Mouse (Mus musculus): ENCODE measurements at regions not wholly inside any gene's neighbourhood (a gene's known extent, or its start where the extent isn't known, plus 50 kb on each side); places are given as distances from the start of the nearest gene placed in this dataset.

- no peak overlapping the region for H3K27ac ChIP-seq (replicated peaks; ENCODE audit: insufficient read depth, low read depth, low read length)
- WGBS = 55% methylated on average over 11 of the region's 11 CpGs
- no peak for DNase-seq (ENCODE audit: extremely low read depth, low read depth, low spot score)
These were observed 287.7 kb upstream of the Nfe2l3 start for GRCm38 (mm10) chr6:51144762-51145161.

GRCm38 (mm10) chr6:51145863-51146262, 286.6 kb upstream of the Nfe2l3 start:
- Histone ChIP-seq H3K36me3 (ENCODE audit: control insufficient read depth, insufficient read depth, low read length) (no peaks in the 10 kb centered on the region), H3K79me2 (ENCODE audit: control insufficient read depth, insufficient read depth, low read length) (no peaks in the 10 kb centered on the region), H3K9ac (ENCODE audit: low read depth, low read length) (no peak overlapping the region), H3K27ac (replicated peaks; ENCODE audit: insufficient read depth, low read depth, low read length) (no peak overlapping the region), H3K4me3 (ENCODE audit: insufficient read depth, low read depth, low read length) (no peak overlapping the region), H3K27me3 (ENCODE audit: control insufficient read depth, insufficient read depth, low read length) (no peaks in the 10 kb centered on the region; the same call in 1 of the 2 replicates), H3K4me1 (ENCODE audit: control insufficient read depth, insufficient read depth, low read length) (no peaks in the 10 kb centered on the region)
- DNase-seq (ENCODE audit: extremely low read depth, low read depth, low spot score) = no peak
- TF ChIP-seq POLR2A (IDR thresholded peaks at IDR 0.05; ENCODE audit: extremely low read depth, insufficient read depth, low read length) (no peak), CTCF (IDR thresholded peaks at IDR 0.05; ENCODE audit: low read depth, low read length) (no peak)
- 82% methylated on average over 4 of the region's 4 CpGs for WGBS

More at GRCm38 (mm10) chr6:51144762-51145161, 287.7 kb upstream of the Nfe2l3 start:
- H3K79me2 ChIP-seq (ENCODE audit: control insufficient read depth, insufficient read depth, low read length) = no peaks in the 10 kb centered on the region
- H3K36me3 ChIP-seq (ENCODE audit: control insufficient read depth, insufficient read depth, low read length) = no peaks in the 10 kb centered on the region
- no peak overlapping the region for H3K4me3 ChIP-seq (ENCODE audit: insufficient read depth, low read depth, low read length)
- H3K27me3 ChIP-seq (ENCODE audit: control insufficient read depth, insufficient read depth, low read length) = no peaks in the 10 kb centered on the region; the same call in 1 of the 2 replicates
- H3K4me1 ChIP-seq (ENCODE audit: control insufficient read depth, insufficient read depth, low read length) = no peaks in the 10 kb centered on the region
- TF ChIP-seq POLR2A (IDR thresholded peaks at IDR 0.05; ENCODE audit: extremely low read depth, insufficient read depth, low read length) = no peak
- TF ChIP-seq CTCF (IDR thresholded peaks at IDR 0.05; ENCODE audit: low read depth, low read length) = no peak
- H3K9ac ChIP-seq (ENCODE audit: low read depth, low read length) = no peak overlapping the region

- Histone ChIP-seq H3K4me3 (ENCODE audit: insufficient read depth, low read depth, low read length) (no peak overlapping the region), H3K27ac (replicated peaks; ENCODE audit: insufficient read depth, low read depth, low read length) (no peak overlapping the region), H3K79me2 (ENCODE audit: control insufficient read depth, insufficient read depth, low read length) (no peaks in the 10 kb centered on the region), H3K27me3 (ENCODE audit: control insufficient read depth, insufficient read depth, low read length) (no peaks in the 10 kb centered on the region; the same call in 1 of the 2 replicates), H3K4me1 (ENCODE audit: control insufficient read depth, insufficient read depth, low read length) (no peaks in the 10 kb centered on the region), H3K9ac (ENCODE audit: low read depth, low read length) (no peak overlapping the region), H3K36me3 (ENCODE audit: control insufficient read depth, insufficient read depth, low read length) (no peaks in the 10 kb centered on the region)
- TF ChIP-seq CTCF (IDR thresholded peaks at IDR 0.05; ENCODE audit: low read depth, low read length) (no peak), POLR2A (IDR thresholded peaks at IDR 0.05; ENCODE audit: extremely low read depth, insufficient read depth, low read length) (no peak)
- no peak for DNase-seq (ENCODE audit: extremely low read depth, low read depth, low spot score)
- WGBS = 92% methylated on average over 9 of the region's 9 CpGs
These were observed 283.6 kb upstream of the Nfe2l3 start for GRCm38 (mm10) chr6:51148821-51149220.

- H3K36me3 ChIP-seq (ENCODE audit: control insufficient read depth, insufficient read depth, low read length) = no peaks in the 10 kb centered on the region
- no peak overlapping the region for H3K9ac ChIP-seq (ENCODE audit: low read depth, low read length)
- H3K79me2 ChIP-seq (ENCODE audit: control insufficient read depth, insufficient read depth, low read length) = no peaks in the 10 kb centered on the region
- no peak overlapping the region for H3K27ac ChIP-seq (replicated peaks; ENCODE audit: insufficient read depth, low read depth, low read length)
- H3K4me1 ChIP-seq (ENCODE audit: control insufficient read depth, insufficient read depth, low read length) = no peaks in the 10 kb centered on the region
- DNase-seq (ENCODE audit: extremely low read depth, low read depth, low spot score) = no peak
- TF ChIP-seq CTCF (IDR thresholded peaks at IDR 0.05; ENCODE audit: low read depth, low read length) (no peak), POLR2A (IDR thresholded peaks at IDR 0.05; ENCODE audit: extremely low read depth, insufficient read depth, low read length) (no peak)
- no peaks in the 10 kb centered on the region; the same call in 1 of the 2 replicates for H3K27me3 ChIP-seq (ENCODE audit: control insufficient read depth, insufficient read depth, low read length)
- H3K4me3 ChIP-seq (ENCODE audit: insufficient read depth, low read depth, low read length) = no peak overlapping the region
- WGBS = 88% methylated on average over 2 of the region's 2 CpGs
These were observed 282.4 kb upstream of the Nfe2l3 start for GRCm38 (mm10) chr6:51150066-51150465.

GRCm38 (mm10) chr6:51150486-51150885, 282.0 kb upstream of the Nfe2l3 start:
- Histone ChIP-seq H3K9ac (ENCODE audit: low read depth, low read length) (no peak overlapping the region), H3K79me2 (ENCODE audit: control insufficient read depth, insufficient read depth, low read length) (no peaks in the 10 kb centered on the region), H3K27ac (replicated peaks; ENCODE audit: insufficient read depth, low read depth, low read length) (no peak overlapping the region), H3K4me1 (ENCODE audit: control insufficient read depth, insufficient read depth, low read length) (no peaks in the 10 kb centered on the region), H3K36me3 (ENCODE audit: control insufficient read depth, insufficient read depth, low read length) (no peaks in the 10 kb centered on the region), H3K27me3 (ENCODE audit: control insufficient read depth, insufficient read depth, low read length) (no peaks in the 10 kb centered on the region), H3K4me3 (ENCODE audit: insufficient read depth, low read depth, low read length) (no peak overlapping the region)
- TF ChIP-seq POLR2A (IDR thresholded peaks at IDR 0.05; ENCODE audit: extremely low read depth, insufficient read depth, low read length) = no peak
- TF ChIP-seq CTCF (IDR thresholded peaks at IDR 0.05; ENCODE audit: low read depth, low read length) = no peak
- WGBS = 94% methylated on average over 7 of the region's 7 CpGs
- no peak for DNase-seq (ENCODE audit: extremely low read depth, low read depth, low spot score)

GRCm38 (mm10) chr6:51150916-51151315, 281.6 kb upstream of the Nfe2l3 start:
- no peak overlapping the region for H3K9ac ChIP-seq (ENCODE audit: low read depth, low read length)
- H3K27ac ChIP-seq (replicated peaks; ENCODE audit: insufficient read depth, low read depth, low read length) = no peak overlapping the region
- H3K79me2 ChIP-seq (ENCODE audit: control insufficient read depth, insufficient read depth, low read length) = no peaks in the 10 kb centered on the region
- H3K4me3 ChIP-seq (ENCODE audit: insufficient read depth, low read depth, low read length) = no peak overlapping the region
- WGBS = 94% methylated on average over 2 of the region's 2 CpGs
- TF ChIP-seq CTCF (IDR thresholded peaks at IDR 0.05; ENCODE audit: low read depth, low read length) = no peak
- no peak for TF ChIP-seq POLR2A (IDR thresholded peaks at IDR 0.05; ENCODE audit: extremely low read depth, insufficient read depth, low read length)
- no peak for DNase-seq (ENCODE audit: extremely low read depth, low read depth, low spot score)
- no peaks in the 10 kb centered on the region for H3K36me3 ChIP-seq (ENCODE audit: control insufficient read depth, insufficient read depth, low read length)
- H3K4me1 ChIP-seq (ENCODE audit: control insufficient read depth, insufficient read depth, low read length) = no peaks in the 10 kb centered on the region
- H3K27me3 ChIP-seq (ENCODE audit: control insufficient read depth, insufficient read depth, low read length) = no peaks in the 10 kb centered on the region
